Mouse (Mus musculus) erythroblast, embryonic 14.5 days (primary cell): ENCODE measurements around the gene Btbd11.

ENCODE experiments used
- GATA1 ChIP-seq: IDR thresholded peaks from 2 replicates; pipeline ENCODE4 v1.6.1; 2012; ENCODE audit warnings: low read length, inconsistent platforms, mixed read lengths
- TAL1 ChIP-seq: IDR thresholded peaks from 3 replicates; pipeline ENCODE4 v1.6.1; 2012; ENCODE audit warnings: low read length, inconsistent platforms, mixed read lengths

DNA sequence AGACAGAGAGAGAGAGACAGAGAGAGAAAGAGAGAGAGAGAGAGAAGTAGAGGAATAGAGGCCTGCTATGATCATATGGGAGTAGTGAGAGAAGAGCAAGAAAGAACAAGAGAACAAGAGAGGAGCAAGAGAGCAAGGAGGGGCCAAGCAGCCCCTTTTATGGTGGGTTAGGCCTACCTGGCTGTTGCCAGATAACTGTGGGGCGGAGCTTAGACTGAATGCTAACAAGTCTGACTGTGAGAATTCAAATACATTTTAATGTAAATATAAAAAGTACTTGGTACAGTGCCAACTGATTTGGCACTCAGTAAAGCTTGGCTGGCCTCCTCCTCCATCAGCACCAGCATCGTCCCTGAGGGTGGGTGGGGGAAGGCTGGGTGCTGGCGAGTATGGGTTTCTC is 154.9 kb downstream of the Btbd11 start:
- no peak for TF ChIP-seq TAL1
- TF ChIP-seq GATA1, result no peak
